Mouse (Mus musculus) MEL (cell line): ENCODE data around the gene Tead2. TPM values are rescaled to one million over a fixed set of nuclear protein-coding genes. Genes with fewer than 3 reads are reported as not detected.
"Not testable (repeated sequence)": the region's sequence is repeated elsewhere in the genome, so short reads cannot be mapped to it uniquely, and the experiment has no call there.

ENCODE experiments used
- DNase-seq: peaks from one replicate; pipeline ENCODE4 v3.0.0; 2011; ENCODE audit warnings: low read depth, low spot score
- H3K27ac ChIP-seq: 2 replicates; pipeline ENCODE4 v1.5.1; 2012; ENCODE audit warnings: low read depth, mild to moderate bottlenecking, control low read depth, low read length, moderate library complexity; ENCODE audit not compliant: control insufficient read depth
- H3K27me3 ChIP-seq, 2 experiments: fragments of 150-350 bp in 1 of 2; sonication (generic) in 1 of 2; 2 replicates each; pipeline ENCODE4 v1.6.1; 2012; ENCODE audit warnings: low read length in 2 of 2, mild to moderate bottlenecking in 2 of 2, improper control_type of control experiment in 1 of 2, moderate library complexity in 1 of 2; ENCODE audit not compliant: insufficient read depth in 2 of 2, control insufficient read depth in 1 of 2
- H3K36me3 ChIP-seq, 2 experiments: 2 replicates each; pipeline ENCODE4 v1.6.1; 2012 to 2014; ENCODE audit warnings: low read length in 2 of 2, improper control_type of control experiment in 1 of 2, inconsistent platforms in 1 of 2, mild to moderate bottlenecking in 1 of 2; ENCODE audit not compliant: insufficient read depth in 2 of 2, control insufficient read depth in 1 of 2
- H3K4me1 ChIP-seq, 2 experiments: fragments of 150-350 bp in 1 of 2; sonication (generic) in 1 of 2; 2 replicates each; pipeline ENCODE4 v1.6.1; 2012; ENCODE audit warnings: low read length in 2 of 2, improper control_type of control experiment in 1 of 2, mild to moderate bottlenecking in 1 of 2; ENCODE audit not compliant: insufficient read depth in 2 of 2, control insufficient read depth in 1 of 2
- H3K4me3 ChIP-seq, 2 experiments: fragments of 150-350 bp in 1 of 2; sonication (generic) in 1 of 2; 2 replicates each; pipeline ENCODE4 v1.5.1; 2012; ENCODE audit warnings: low read depth in 2 of 2, low read length in 2 of 2, mild to moderate bottlenecking in 2 of 2, moderate library complexity in 2 of 2, control low read depth in 1 of 2, improper control_type of control experiment in 1 of 2; ENCODE audit not compliant: control insufficient read depth in 1 of 2, insufficient read depth in 1 of 2
- H3K79me2 ChIP-seq: 2 replicates; pipeline ENCODE4 v1.6.1; 2012; ENCODE audit warnings: mild to moderate bottlenecking, low read length, moderate library complexity; ENCODE audit not compliant: control insufficient read depth, poor library complexity, insufficient read depth
- H3K9ac ChIP-seq: 2 replicates; pipeline ENCODE4 v1.6.1; 2012; ENCODE audit warnings: low read depth, mild to moderate bottlenecking, control low read depth, low read length, moderate library complexity; ENCODE audit not compliant: control insufficient read depth, poor library complexity, severe bottlenecking
- H3K9me3 ChIP-seq: fragments of 150-350 bp; sonication (generic); replicated peaks from 2 replicates; pipeline ENCODE4 v1.6.1; 2012; ENCODE audit warnings: mild to moderate bottlenecking, low read length, improper control_type of control experiment, moderate library complexity; ENCODE audit not compliant: insufficient read depth
- BHLHE40 ChIP-seq: IDR thresholded peaks from 2 replicates; pipeline ENCODE4 v1.6.1; 2012; ENCODE audit warnings: low read depth, mild to moderate bottlenecking, inconsistent platforms, low read length, improper control_type of control experiment, borderline replicate concordance
- CHD1 ChIP-seq: IDR thresholded peaks from 2 replicates; pipeline ENCODE4 v1.6.1; 2012; ENCODE audit warnings: low read depth, mild to moderate bottlenecking, inconsistent platforms, low read length, improper control_type of control experiment
- CHD2 ChIP-seq: IDR thresholded peaks from 2 replicates; pipeline ENCODE4 v1.6.1; 2011; ENCODE audit warnings: low read length, improper control_type of control experiment
- CTCF ChIP-seq, 3 experiments: IDR thresholded peaks in 2 of 3; conservative IDR thresholded peaks in 1 of 3; 2 replicates each; pipeline ENCODE4 v1.5.1; 2011 to 2012; ENCODE audit warnings: low read length in 3 of 3, low read depth in 2 of 3, mild to moderate bottlenecking in 2 of 3, improper control_type of control experiment in 1 of 3, inconsistent platforms in 1 of 3, mixed read lengths in 1 of 3, moderate library complexity in 1 of 3; ENCODE audit not compliant: control insufficient read depth in 1 of 3, insufficient read depth in 1 of 3, poor library complexity in 1 of 3, severe bottlenecking in 1 of 3
- E2F4 ChIP-seq: IDR thresholded peaks from 2 replicates; pipeline ENCODE4 v1.6.1; 2011; ENCODE audit warnings: low read depth, low read length, improper control_type of control experiment, borderline replicate concordance
- ELF1 ChIP-seq: IDR thresholded peaks from 2 replicates; pipeline ENCODE4 v1.6.1; 2014; ENCODE audit warnings: low read depth, mild to moderate bottlenecking, inconsistent platforms, low read length, improper control_type of control experiment, moderate library complexity
- EP300 ChIP-seq, 2 experiments: IDR thresholded peaks; 2 replicates each; pipeline ENCODE4 v1.6.1; 2011; ENCODE audit warnings: improper control_type of control experiment in 2 of 2, low read length in 2 of 2, low read depth in 1 of 2, mild to moderate bottlenecking in 1 of 2
- ETS1 ChIP-seq: IDR thresholded peaks from 2 replicates; pipeline ENCODE4 v1.6.1; 2012; ENCODE audit warnings: low read depth, mild to moderate bottlenecking, inconsistent platforms, low read length, improper control_type of control experiment, moderate library complexity
- GABPA ChIP-seq: IDR thresholded peaks from 2 replicates; pipeline ENCODE4 v1.6.1; 2012; ENCODE audit warnings: low read depth, mild to moderate bottlenecking, inconsistent platforms, low read length, improper control_type of control experiment, moderate library complexity
- JUND ChIP-seq: IDR thresholded peaks from 2 replicates; pipeline ENCODE4 v1.6.1; 2011; ENCODE audit warnings: low read depth, mild to moderate bottlenecking, improper control_type of control experiment, low read length
- MAX ChIP-seq: IDR thresholded peaks from 2 replicates; pipeline ENCODE4 v1.6.1; 2011; ENCODE audit warnings: low read length, improper control_type of control experiment
- MAZ ChIP-seq: IDR thresholded peaks from 2 replicates; pipeline ENCODE4 v1.6.1; 2012; ENCODE audit warnings: low read depth, mild to moderate bottlenecking, inconsistent platforms, low read length, improper control_type of control experiment
- MEF2A ChIP-seq: IDR thresholded peaks from 2 replicates; pipeline ENCODE4 v1.6.1; 2014; ENCODE audit warnings: low read depth, mild to moderate bottlenecking, inconsistent platforms, low read length, improper control_type of control experiment; ENCODE audit not compliant: poor library complexity, insufficient replicate concordance, severe bottlenecking; ENCODE audit errors: extremely low read depth
- MYC ChIP-seq: IDR thresholded peaks from 2 replicates; pipeline ENCODE4 v1.6.1; 2011; ENCODE audit warnings: low read depth, mild to moderate bottlenecking, low read length, improper control_type of control experiment, moderate library complexity
- NRF1 ChIP-seq: IDR thresholded peaks from 2 replicates; pipeline ENCODE4 v1.6.1; 2014; ENCODE audit warnings: low read depth, mild to moderate bottlenecking, inconsistent platforms, low read length, improper control_type of control experiment, moderate library complexity; ENCODE audit not compliant: poor library complexity, insufficient read depth, severe bottlenecking
- POLR2AphosphoS5 ChIP-seq: IDR thresholded peaks from 2 replicates; pipeline ENCODE4 v1.6.1; 2012; ENCODE audit warnings: low read depth, borderline replicate concordance, mild to moderate bottlenecking, inconsistent platforms, low read length, moderate library complexity, mixed read lengths
- RCOR1 ChIP-seq: IDR thresholded peaks from 2 replicates; pipeline ENCODE4 v1.6.1; 2012; ENCODE audit warnings: low read depth, mild to moderate bottlenecking, inconsistent platforms, low read length, improper control_type of control experiment
- SIN3A ChIP-seq: IDR thresholded peaks from 2 replicates; pipeline ENCODE4 v1.6.1; 2012; ENCODE audit warnings: low read length, improper control_type of control experiment, inconsistent platforms
- TAL1 ChIP-seq: IDR thresholded peaks from 2 replicates; pipeline ENCODE4 v1.6.1; 2012; ENCODE audit warnings: mild to moderate bottlenecking, inconsistent platforms, low read length, moderate library complexity, mixed read lengths
- TBP ChIP-seq: IDR thresholded peaks from 2 replicates; pipeline ENCODE4 v1.8.0; 2011; ENCODE audit warnings: low read depth, low read length, improper control_type of control experiment
- TCF12 ChIP-seq: IDR thresholded peaks from 2 replicates; pipeline ENCODE4 v1.6.1; 2014; ENCODE audit warnings: low read depth, mild to moderate bottlenecking, inconsistent platforms, low read length, improper control_type of control experiment, moderate library complexity
- USF1 ChIP-seq: IDR thresholded peaks from 2 replicates; pipeline ENCODE4 v1.6.1; 2014; ENCODE audit warnings: low read depth, mild to moderate bottlenecking, inconsistent platforms, low read length, improper control_type of control experiment, moderate library complexity
- USF2 ChIP-seq, 2 experiments: IDR thresholded peaks; 2 replicates each; pipeline ENCODE4 v1.6.1; 2011 to 2012; ENCODE audit warnings: improper control_type of control experiment in 2 of 2, low read length in 2 of 2, borderline replicate concordance in 1 of 2, inconsistent platforms in 1 of 2, low read depth in 1 of 2, mild to moderate bottlenecking in 1 of 2; ENCODE audit not compliant: insufficient read depth in 1 of 2
- ZMIZ1 ChIP-seq: IDR thresholded peaks from 2 replicates; pipeline ENCODE4 v1.6.1; 2012; ENCODE audit warnings: low read depth, mild to moderate bottlenecking, inconsistent platforms, low read length, improper control_type of control experiment, moderate library complexity
- ZNF384 ChIP-seq: IDR thresholded peaks from 2 replicates; pipeline ENCODE4 v1.6.1; 2012; ENCODE audit warnings: low read depth, mild to moderate bottlenecking, inconsistent platforms, low read length, improper control_type of control experiment
- polyA plus RNA-seq, 2 experiments: library from polyadenylated mRNA; stranded (reverse) in 1 of 2; unstranded in 1 of 2; fragments of >175 nt in 1 of 2; fragments of >200 nt in 1 of 2; gene quantifications; 2 replicates each; pipeline versions ENCODE4 v1.2.1 to v1.2.4; 2012; ENCODE audit warnings: low replicate concordance in 2 of 2, low read depth in 1 of 2; ENCODE audit not compliant: insufficient read length in 2 of 2, insufficient read depth in 1 of 2, missing spikeins in 1 of 2
- total RNA-seq: library from RNA; depleted of rRNA; stranded (reverse); fragments of 300-350 nt; gene quantifications from 2 replicates; pipeline ENCODE4 v1.2.3, GENCODE M21; 2012

Tead2 gene
- total and polyA plus RNA-seq, 3 experiments = 0.19 to 0.38 TPM; not detected in 1

DNA sequence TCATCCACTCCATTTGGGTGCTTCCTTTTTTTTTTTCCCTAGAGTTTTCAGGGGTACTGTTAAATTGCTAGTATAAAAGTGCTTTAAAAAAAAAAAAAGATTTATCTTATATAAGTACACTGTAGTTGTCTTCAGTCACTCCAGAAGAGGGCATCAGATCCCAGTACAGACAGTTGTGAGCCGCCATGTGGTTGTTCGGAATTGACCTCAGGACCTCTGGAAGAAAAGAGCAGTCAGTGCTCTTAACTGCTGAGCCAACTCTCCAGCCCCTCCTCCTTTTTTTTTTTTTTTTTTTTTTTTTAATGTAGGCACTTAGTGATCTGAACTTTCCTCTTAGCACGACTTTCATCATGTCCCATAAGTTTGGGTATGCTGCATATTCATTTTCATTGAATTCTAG is 32.1 kb downstream of the Tead2 start:
- H3K9me3 ChIP-seq = no peaks in the 10 kb centered on the region
- no peaks in the 10 kb centered on the region for H3K36me3 ChIP-seq
- H3K27me3 ChIP-seq = peaks cover 0 to 28% of the 10 kb centered on the region in 2 experiments
- H3K4me1 ChIP-seq = no peaks in the 10 kb centered on the region
- no peak overlapping the region for H3K9ac ChIP-seq
- TF ChIP-seq MAX (no peak), ZMIZ1 (no peak), BHLHE40 (no peak), MYC (0 out of 2 replicates have a peak, but pooled peaks have one; percentile 19), CHD2 (no peak), MEF2A (no peak), ETS1 (no peak), E2F4 (no peak), TCF12 (no peak), CHD1 (no peak), POLR2AphosphoS5 (no peak), GABPA (no peak), JUND (no peak), ZNF384 (peak; percentile 41; the same call in 1 of the 2 replicates), CTCF (IDR thresholded peaks at IDR 0.05 in 2 of 3, conservative IDR thresholded peaks at IDR 0.05 in 1 of 3; ENCODE audit: control insufficient read depth in 1 of 3, insufficient read depth in 1 of 3, low read depth in 2 of 3, low read length in 3 of 3, poor library complexity in 1 of 3, severe bottlenecking in 1 of 3) (peak in 2 of 3 experiments; percentile 3 to 14; a peak in 1 of 6 replicates), USF1 (no peak), EP300 (IDR thresholded peaks at IDR 0.05; ENCODE audit: low read depth in 1 of 2, low read length in 2 of 2) (no peak), SIN3A (no peak), USF2 (IDR thresholded peaks at IDR 0.05; ENCODE audit: borderline replicate concordance in 1 of 2, insufficient read depth in 1 of 2, low read depth in 1 of 2, low read length in 2 of 2) (no peak), MAZ (no peak), TAL1 (no peak)
- no peak overlapping the region for H3K27ac ChIP-seq
- no peaks in the 10 kb centered on the region for H3K79me2 ChIP-seq
- H3K4me3 ChIP-seq = no peak overlapping the region
- no peak for DNase-seq

- H3K79me2 ChIP-seq = no peaks in the 10 kb centered on the region
- no peaks in the 10 kb centered on the region for H3K4me1 ChIP-seq
- H3K27me3 ChIP-seq = peaks cover 6 to 30% of the 10 kb centered on the region in 2 experiments
- H3K36me3 ChIP-seq = no peaks in the 10 kb centered on the region
- no peak overlapping the region for H3K4me3 ChIP-seq
- no peak overlapping the region for H3K27ac ChIP-seq
- DNase-seq = no peak
- TF ChIP-seq ZNF384 (no peak), NRF1 (no peak), RCOR1 (no peak), TBP (no peak), CHD2 (no peak), BHLHE40 (no peak), ELF1 (no peak), ETS1 (no peak), E2F4 (no peak), EP300 (IDR thresholded peaks at IDR 0.05; ENCODE audit: low read depth in 1 of 2, low read length in 2 of 2) (no peak), TCF12 (no peak), MYC (no peak), MAX (no peak)
- TF ChIP-seq, all 39 proteins: peak for 0
- no peak overlapping the region for H3K9ac ChIP-seq
- no peaks in the 10 kb centered on the region for H3K9me3 ChIP-seq
Measured at GRCm38 (mm10) chr7:45253806-45254205, 38.3 kb downstream of the Tead2 start.

DNA sequence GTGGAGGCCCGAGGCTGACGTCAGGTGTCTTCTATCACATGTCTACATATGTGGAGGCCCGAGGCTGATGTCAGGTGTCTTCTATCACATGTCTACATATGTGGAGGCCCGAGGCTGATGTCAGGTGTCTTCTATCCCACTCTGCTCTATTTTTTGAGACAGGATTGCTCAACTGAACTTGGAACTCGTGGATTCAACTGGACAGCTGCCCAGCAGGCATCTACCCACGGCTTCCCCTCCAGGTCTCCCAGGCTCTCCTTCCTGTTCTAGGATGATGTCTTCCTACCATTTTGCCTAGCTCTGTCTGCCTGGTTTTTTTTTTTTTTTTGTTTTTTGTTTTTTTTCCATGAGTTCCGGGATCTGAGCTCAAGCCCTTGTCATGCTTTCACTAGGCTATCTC is 40.3 kb downstream of the Tead2 start:
- H3K36me3 ChIP-seq, DNase-seq, H3K79me2 ChIP-seq, H3K9ac ChIP-seq, H3K4me3 ChIP-seq, H3K9me3 ChIP-seq, H3K27ac ChIP-seq, H3K4me1 ChIP-seq: not testable (repeated sequence)
- peaks cover 12 to 25% of the 10 kb centered on the region in 2 experiments for H3K27me3 ChIP-seq
